Mouse (Mus musculus): ENCODE measurements around the gene AC124108.1. TPM values are rescaled to one million over a fixed set of nuclear protein-coding genes. Genes with fewer than 3 reads are reported as not detected.
"Not testable (repeated sequence)": the region's sequence is repeated elsewhere in the genome, so short reads cannot be mapped to it uniquely, and the experiment has no call there.

AC124108.1 gene
- polyA plus RNA-seq, 1 experiment from 2014 or later: 0.03 TPM

GRCm38 (mm10) chr1:132158741-132159140 lies 32.5 kb upstream of the AC124108.1 start:
- H3K36me3 ChIP-seq (ENCODE audit: control insufficient read depth, insufficient read depth, low read length): no peaks in the 10 kb centered on the region
- no peak overlapping the region for H3K9ac ChIP-seq (ENCODE audit: low read depth, low read length)
- H3K4me3 ChIP-seq (ENCODE audit: low read depth, low read length): no peak overlapping the region
- no peak overlapping the region for H3K4me2 ChIP-seq
- H3K9me3 ChIP-seq (replicated peaks; ENCODE audit: control insufficient read depth, low read length): no peaks in the 10 kb centered on the region
- 6% methylated on average over 2 of the region's 2 CpGs for WGBS (ENCODE audit: insufficient replicate concordance)
- no peak overlapping the region for H3K27ac ChIP-seq (ENCODE audit: low read depth, low read length)
- H3K4me1 ChIP-seq (ENCODE audit: control insufficient read depth, insufficient read depth, low read length): peaks cover 3% of the 10 kb centered on the region; the same call in 1 of the 2 replicates
- no peak for ATAC-seq (replicated peaks; ENCODE audit: insufficient number of reproducible peaks, low FRiP score, low TSS enrichment)
- peaks cover 21% of the 10 kb centered on the region for H3K27me3 ChIP-seq (ENCODE audit: control insufficient read depth, insufficient read depth, low read length)

- WGBS (ENCODE audit: insufficient replicate concordance): 65% methylated on average over 4 of the region's 4 CpGs
- Histone ChIP-seq H3K27me3 (ENCODE audit: control insufficient read depth, insufficient read depth, low read length) (peaks cover 23% of the 10 kb centered on the region), H3K9ac (ENCODE audit: low read depth, low read length) (no peak overlapping the region), H3K4me1 (ENCODE audit: control insufficient read depth, insufficient read depth, low read length) (no peaks in the 10 kb centered on the region), H3K27ac (ENCODE audit: low read depth, low read length) (no peak overlapping the region), H3K9me3 (replicated peaks; ENCODE audit: control insufficient read depth, low read length) (no peaks in the 10 kb centered on the region), H3K4me2 (no peak overlapping the region), H3K36me3 (ENCODE audit: control insufficient read depth, insufficient read depth, low read length) (no peaks in the 10 kb centered on the region), H3K4me3 (ENCODE audit: low read depth, low read length) (no peak overlapping the region)
- ATAC-seq (replicated peaks; ENCODE audit: insufficient number of reproducible peaks, low FRiP score, low TSS enrichment): no peak
Measured at GRCm38 (mm10) chr1:132159681-132160080, 31.6 kb upstream of the AC124108.1 start.

- H3K27ac ChIP-seq (ENCODE audit: low read depth, low read length): no peak overlapping the region
- no peaks in the 10 kb centered on the region for H3K9me3 ChIP-seq (replicated peaks; ENCODE audit: control insufficient read depth, low read length)
- 0 out of 2 replicates have a peak, but pooled peaks cover 4% of the 10 kb centered on the region for H3K4me1 ChIP-seq (ENCODE audit: control insufficient read depth, insufficient read depth, low read length)
- no peak overlapping the region for H3K4me2 ChIP-seq
- peaks cover 23% of the 10 kb centered on the region for H3K27me3 ChIP-seq (ENCODE audit: control insufficient read depth, insufficient read depth, low read length)
- H3K4me3 ChIP-seq (ENCODE audit: low read depth, low read length): no peak overlapping the region
- no peaks in the 10 kb centered on the region for H3K36me3 ChIP-seq (ENCODE audit: control insufficient read depth, insufficient read depth, low read length)
- no peak for ATAC-seq (replicated peaks; ENCODE audit: insufficient number of reproducible peaks, low FRiP score, low TSS enrichment)
- H3K9ac ChIP-seq (ENCODE audit: low read depth, low read length): no peak overlapping the region
- WGBS (ENCODE audit: insufficient replicate concordance): 53% methylated on average over 7 of the region's 7 CpGs
Measured at GRCm38 (mm10) chr1:132161211-132161880, 29.9 kb upstream of the AC124108.1 start.

- H3K27ac ChIP-seq (ENCODE audit: low read depth, low read length); H3K9ac ChIP-seq (ENCODE audit: low read depth, low read length); ATAC-seq (replicated peaks; ENCODE audit: insufficient number of reproducible peaks, low FRiP score, low TSS enrichment); H3K4me1 ChIP-seq (ENCODE audit: control insufficient read depth, insufficient read depth, low read length); H3K9me3 ChIP-seq (replicated peaks; ENCODE audit: control insufficient read depth, low read length); H3K4me3 ChIP-seq (ENCODE audit: low read depth, low read length); H3K36me3 ChIP-seq (ENCODE audit: control insufficient read depth, insufficient read depth, low read length); H3K4me2 ChIP-seq: not testable (repeated sequence)
- peaks cover 23% of the 10 kb centered on the region for H3K27me3 ChIP-seq (ENCODE audit: control insufficient read depth, insufficient read depth, low read length)
- WGBS (ENCODE audit: insufficient replicate concordance): 42% methylated on average over 9 of the region's 9 CpGs
Measured at GRCm38 (mm10) chr1:132162618-132163017, 28.6 kb upstream of the AC124108.1 start.

GRCm38 (mm10) chr1:132164780-132165518 lies 26.3 kb upstream of the AC124108.1 start:
- no peaks in the 10 kb centered on the region for H3K9me3 ChIP-seq (replicated peaks; ENCODE audit: control insufficient read depth, low read length)
- 0 out of 2 replicates have a peak, but pooled peaks cover 4% of the 10 kb centered on the region for H3K27me3 ChIP-seq (ENCODE audit: control insufficient read depth, insufficient read depth, low read length)
- H3K4me3 ChIP-seq (ENCODE audit: low read depth, low read length): no peak overlapping the region
- 0 out of 2 replicates have a peak, but pooled peaks cover 8% of the 10 kb centered on the region for H3K4me1 ChIP-seq (ENCODE audit: control insufficient read depth, insufficient read depth, low read length)
- ATAC-seq (replicated peaks; ENCODE audit: insufficient number of reproducible peaks, low FRiP score, low TSS enrichment): no peak; the same call in 1 of the 2 replicates
- no peak overlapping the region for H3K27ac ChIP-seq (ENCODE audit: low read depth, low read length)
- H3K36me3 ChIP-seq (ENCODE audit: control insufficient read depth, insufficient read depth, low read length): no peaks in the 10 kb centered on the region
- WGBS (ENCODE audit: insufficient replicate concordance): 18% methylated on average over 13 of the region's 13 CpGs
- no peak overlapping the region for H3K4me2 ChIP-seq
- H3K9ac ChIP-seq (ENCODE audit: low read depth, low read length): no peak overlapping the region

GRCm38 (mm10) chr1:132165859-132166258 lies 25.4 kb upstream of the AC124108.1 start:
- H3K9ac ChIP-seq (ENCODE audit: low read depth, low read length): no peak overlapping the region
- H3K36me3 ChIP-seq (ENCODE audit: control insufficient read depth, insufficient read depth, low read length): no peaks in the 10 kb centered on the region
- no peak overlapping the region for H3K4me2 ChIP-seq
- H3K9me3 ChIP-seq (replicated peaks; ENCODE audit: control insufficient read depth, low read length): no peaks in the 10 kb centered on the region
- H3K4me3 ChIP-seq (ENCODE audit: low read depth, low read length): no peak overlapping the region
- WGBS (ENCODE audit: insufficient replicate concordance): 53% methylated on average over 3 of the region's 3 CpGs
- H3K27me3 ChIP-seq (ENCODE audit: control insufficient read depth, insufficient read depth, low read length): 0 out of 2 replicates have a peak, but pooled peaks cover 2% of the 10 kb centered on the region
- H3K27ac ChIP-seq (ENCODE audit: low read depth, low read length): no peak overlapping the region
- ATAC-seq (replicated peaks; ENCODE audit: insufficient number of reproducible peaks, low FRiP score, low TSS enrichment): no peak
- H3K4me1 ChIP-seq (ENCODE audit: control insufficient read depth, insufficient read depth, low read length): 0 out of 2 replicates have a peak, but pooled peaks cover 10% of the 10 kb centered on the region

- 0 out of 2 replicates have a peak, but pooled peaks cover 2% of the 10 kb centered on the region for H3K27me3 ChIP-seq (ENCODE audit: control insufficient read depth, insufficient read depth, low read length)
- peak overlapping the region; percentile 29; the same call in 1 of the 2 replicates for H3K4me3 ChIP-seq (ENCODE audit: low read depth, low read length)
- no peak overlapping the region for H3K27ac ChIP-seq (ENCODE audit: low read depth, low read length)
- peak overlapping the region; percentile 59 for H3K4me2 ChIP-seq
- H3K9me3 ChIP-seq (replicated peaks; ENCODE audit: control insufficient read depth, low read length): no peaks in the 10 kb centered on the region
- 0 out of 2 replicates have a peak overlapping the region, but pooled peaks have one; percentile 49 for H3K9ac ChIP-seq (ENCODE audit: low read depth, low read length)
- 0 out of 2 replicates have a peak, but pooled peaks cover 10% of the 10 kb centered on the region for H3K4me1 ChIP-seq (ENCODE audit: control insufficient read depth, insufficient read depth, low read length)
- 9% methylated on average over 12 of the region's 12 CpGs for WGBS (ENCODE audit: insufficient replicate concordance)
- H3K36me3 ChIP-seq (ENCODE audit: control insufficient read depth, insufficient read depth, low read length): no peaks in the 10 kb centered on the region
- 0 out of 2 replicates have a peak, but pooled peaks have one; percentile 35 for ATAC-seq (replicated peaks; ENCODE audit: insufficient number of reproducible peaks, low FRiP score, low TSS enrichment)
Measured at GRCm38 (mm10) chr1:132168115-132168767, 23.0 kb upstream of the AC124108.1 start.

- Histone ChIP-seq H3K9ac (ENCODE audit: low read depth, low read length) (no peak overlapping the region), H3K4me2 (no peak overlapping the region), H3K36me3 (ENCODE audit: control insufficient read depth, insufficient read depth, low read length) (no peaks in the 10 kb centered on the region), H3K9me3 (replicated peaks; ENCODE audit: control insufficient read depth, low read length) (no peaks in the 10 kb centered on the region), H3K4me3 (ENCODE audit: low read depth, low read length) (no peak overlapping the region), H3K4me1 (ENCODE audit: control insufficient read depth, insufficient read depth, low read length) (0 out of 2 replicates have a peak, but pooled peaks cover 6% of the 10 kb centered on the region), H3K27ac (ENCODE audit: low read depth, low read length) (no peak overlapping the region), H3K27me3 (ENCODE audit: control insufficient read depth, insufficient read depth, low read length) (no peaks in the 10 kb centered on the region)
- 50% methylated on average over 6 of the region's 6 CpGs for WGBS (ENCODE audit: insufficient replicate concordance)
- ATAC-seq (replicated peaks; ENCODE audit: insufficient number of reproducible peaks, low FRiP score, low TSS enrichment): no peak
Measured at GRCm38 (mm10) chr1:132170698-132171097, 20.6 kb upstream of the AC124108.1 start.
